Mouse (Mus musculus): Measurements from ENCODE around the gene Pgam2.
A peak's percentile ranks its signal among the peaks of the same experiment; 100 is the strongest.

Pgam2 gene

GRCm38 (mm10) chr11:5780035-5780499 is 23.5 kb downstream of the Pgam2 start:
- Histone ChIP-seq H3K27me3 (ENCODE audit: insufficient read depth, low read length) (no peaks in the 10 kb centered on the region), H3K9me3 (ENCODE audit: low read length) (no peaks in the 10 kb centered on the region), H3K4me3 (replicated peaks; ENCODE audit: low read length) (no peak overlapping the region), H3K36me3 (ENCODE audit: insufficient read depth, low read length) (peaks cover 14% of the 10 kb centered on the region; the same call in 1 of the 2 replicates), H3K4me1 (replicated peaks; ENCODE audit: low read depth, low read length) (peaks cover 9% of the 10 kb centered on the region)
- TF ChIP-seq NANOG (IDR thresholded peaks at IDR 0.05; ENCODE audit: borderline replicate concordance, low read length): no peak
- TF ChIP-seq CTCF (conservative IDR thresholded peaks at IDR 0.05; ENCODE audit: low read length): no peak
- no peak for TF ChIP-seq POU5F1 (IDR thresholded peaks at IDR 0.05; ENCODE audit: borderline replicate concordance, low read length)

GRCm38 (mm10) chr11:5778481-5778880 is 25.1 kb downstream of the Pgam2 start:
- Histone ChIP-seq H3K4me1 (replicated peaks; ENCODE audit: low read depth, low read length) (peaks cover 9% of the 10 kb centered on the region), H3K4me3 (replicated peaks; ENCODE audit: low read length) (no peak overlapping the region)
- TF ChIP-seq CTCF (conservative IDR thresholded peaks at IDR 0.05; ENCODE audit: low read length) (peak; percentile 63), POU5F1 (IDR thresholded peaks at IDR 0.05; ENCODE audit: borderline replicate concordance, low read length) (no peak), NANOG (IDR thresholded peaks at IDR 0.05; ENCODE audit: borderline replicate concordance, low read length) (no peak)

GRCm38 (mm10) chr11:5766019-5766418 is 37.5 kb downstream of the Pgam2 start:
- Histone ChIP-seq H3K36me3 (ENCODE audit: insufficient read depth, low read length) (peaks cover 29% of the 10 kb centered on the region; the same call in 1 of the 2 replicates), H3K4me1 (replicated peaks; ENCODE audit: low read depth, low read length) (peaks cover 17% of the 10 kb centered on the region), H3K27me3 (ENCODE audit: insufficient read depth, low read length) (no peaks in the 10 kb centered on the region), H3K9me3 (ENCODE audit: low read length) (no peaks in the 10 kb centered on the region), H3K4me3 (replicated peaks; ENCODE audit: low read length) (no peak overlapping the region)
- TF ChIP-seq CTCF (conservative IDR thresholded peaks at IDR 0.05; ENCODE audit: low read length): no peak
- TF ChIP-seq POU5F1 (IDR thresholded peaks at IDR 0.05; ENCODE audit: borderline replicate concordance, low read length): no peak
- no peak for TF ChIP-seq NANOG (IDR thresholded peaks at IDR 0.05; ENCODE audit: borderline replicate concordance, low read length)

More at GRCm38 (mm10) chr11:5778481-5778880, 25.1 kb downstream of the Pgam2 start:
- Histone ChIP-seq H3K27me3 (ENCODE audit: insufficient read depth, low read length) (no peaks in the 10 kb centered on the region), H3K36me3 (ENCODE audit: insufficient read depth, low read length) (peaks cover 11% of the 10 kb centered on the region; the same call in 1 of the 2 replicates), H3K9me3 (ENCODE audit: low read length) (no peaks in the 10 kb centered on the region)

GRCm38 (mm10) chr11:5762633-5762982 is 40.9 kb downstream of the Pgam2 start:
- Histone ChIP-seq H3K9me3 (ENCODE audit: low read length) (no peaks in the 10 kb centered on the region), H3K4me3 (replicated peaks; ENCODE audit: low read length) (peak overlapping the region; percentile 91), H3K4me1 (replicated peaks; ENCODE audit: low read depth, low read length) (peaks cover 23% of the 10 kb centered on the region), H3K27me3 (ENCODE audit: insufficient read depth, low read length) (no peaks in the 10 kb centered on the region), H3K36me3 (ENCODE audit: insufficient read depth, low read length) (peaks cover 20% of the 10 kb centered on the region; the same call in 1 of the 2 replicates)
- no peak for TF ChIP-seq NANOG (IDR thresholded peaks at IDR 0.05; ENCODE audit: borderline replicate concordance, low read length)
- no peak for TF ChIP-seq POU5F1 (IDR thresholded peaks at IDR 0.05; ENCODE audit: borderline replicate concordance, low read length)
- no peak for TF ChIP-seq CTCF (conservative IDR thresholded peaks at IDR 0.05; ENCODE audit: low read length)

- Histone ChIP-seq H3K4me1 (replicated peaks; ENCODE audit: low read depth, low read length) (peaks cover 23% of the 10 kb centered on the region), H3K27me3 (ENCODE audit: insufficient read depth, low read length) (no peaks in the 10 kb centered on the region), H3K9me3 (ENCODE audit: low read length) (no peaks in the 10 kb centered on the region), H3K36me3 (ENCODE audit: insufficient read depth, low read length) (peaks cover 20% of the 10 kb centered on the region; the same call in 1 of the 2 replicates), H3K4me3 (replicated peaks; ENCODE audit: low read length) (peak within 1 kb of the TSS; percentile 91)
- TF ChIP-seq CTCF (conservative IDR thresholded peaks at IDR 0.05; ENCODE audit: low read length) (no peak), NANOG (IDR thresholded peaks at IDR 0.05; ENCODE audit: borderline replicate concordance, low read length) (no peak), POU5F1 (IDR thresholded peaks at IDR 0.05; ENCODE audit: borderline replicate concordance, low read length) (no peak)
These were observed 41.5 kb downstream of the Pgam2 start, which contains the start of gene Urgcp for GRCm38 (mm10) chr11:5761820-5762632. Urgcp (minus strand) TSS chr11:5762376.

GRCm38 (mm10) chr11:5753755-5754154 is 49.8 kb downstream of the Pgam2 start:
- Histone ChIP-seq H3K27me3 (ENCODE audit: insufficient read depth, low read length) (no peaks in the 10 kb centered on the region), H3K36me3 (ENCODE audit: insufficient read depth, low read length) (no peaks in the 10 kb centered on the region)
- no peak for TF ChIP-seq POU5F1 (IDR thresholded peaks at IDR 0.05; ENCODE audit: borderline replicate concordance, low read length)

More at GRCm38 (mm10) chr11:5753755-5754154, 49.8 kb downstream of the Pgam2 start:
- Histone ChIP-seq H3K9me3 (ENCODE audit: low read length) (peaks cover 10% of the 10 kb centered on the region), H3K4me1 (replicated peaks; ENCODE audit: low read depth, low read length) (peaks cover 12% of the 10 kb centered on the region), H3K4me3 (replicated peaks; ENCODE audit: low read length) (no peak overlapping the region)
